Mouse (Mus musculus) T-cell, adult 2 months (primary cell): ENCODE results near the gene Cda.

Experiments
- DNase-seq: peaks from one replicate; pipeline ENCODE4 v3.0.0; 2022; ENCODE audit warnings: low spot score

Cda gene

GRCm38 (mm10) chr4:138368498-138369260 lies 887 bp upstream of the Cda start:
- no peak for DNase-seq

GRCm38 (mm10) chr4:138366561-138366960 lies 1.2 kb downstream of the Cda start:
- DNase-seq, result no peak

GRCm38 (mm10) chr4:138363511-138363910 lies 4.3 kb downstream of the Cda start:
- no peak for DNase-seq

- DNase-seq, result no peak
Observed at GRCm38 (mm10) chr4:138362883-138363282, 4.9 kb downstream of the Cda start.

- DNase-seq, result no peak
Observed at GRCm38 (mm10) chr4:138361370-138361821, 6.4 kb downstream of the Cda start.

GRCm38 (mm10) chr4:138358176-138358575 lies 9.6 kb downstream of the Cda start:
- no peak for DNase-seq

- DNase-seq, result no peak
Observed at GRCm38 (mm10) chr4:138356551-138356950, 11.2 kb downstream of the Cda start.

GRCm38 (mm10) chr4:138356141-138356540 lies 11.7 kb downstream of the Cda start:
- no peak for DNase-seq

- no peak for DNase-seq
Observed at GRCm38 (mm10) chr4:138355496-138355895, 12.3 kb downstream of the Cda start.

- no peak for DNase-seq
Observed at GRCm38 (mm10) chr4:138353438-138354171, 14.2 kb downstream of the Cda start.

- no peak for DNase-seq
Observed at GRCm38 (mm10) chr4:138352692-138353091, 15.1 kb downstream of the Cda start.

GRCm38 (mm10) chr4:138351821-138352220 lies 16.0 kb downstream of the Cda start:
- no peak for DNase-seq

GRCm38 (mm10) chr4:138348716-138349115 lies 19.1 kb downstream of the Cda start:
- no peak for DNase-seq

GRCm38 (mm10) chr4:138347280-138347679 lies 20.5 kb downstream of the Cda start:
- no peak for DNase-seq

- DNase-seq, result no peak
Observed at GRCm38 (mm10) chr4:138344891-138345545, 22.8 kb downstream of the Cda start.

- no peak for DNase-seq
Observed at GRCm38 (mm10) chr4:138343341-138343837, 24.4 kb downstream of the Cda start.

- DNase-seq, result no peak
Observed at GRCm38 (mm10) chr4:138342778-138343177, 25.0 kb downstream of the Cda start.

GRCm38 (mm10) chr4:138342048-138342447 lies 25.7 kb downstream of the Cda start:
- no peak for DNase-seq

GRCm38 (mm10) chr4:138341393-138341792 lies 26.4 kb downstream of the Cda start:
- DNase-seq, result no peak

- DNase-seq, result peak; percentile 31
Observed at GRCm38 (mm10) chr4:138339963-138340362, 27.8 kb downstream of the Cda start.

- no peak for DNase-seq
Observed at GRCm38 (mm10) chr4:138337341-138337740, 30.5 kb downstream of the Cda start.

- DNase-seq, result no peak
Observed at GRCm38 (mm10) chr4:138336876-138337275, 30.9 kb downstream of the Cda start.

GRCm38 (mm10) chr4:138335648-138336047 lies 32.1 kb downstream of the Cda start:
- no peak for DNase-seq
